Mouse (Mus musculus) urinary bladder, adult 18-20 months (tissue): ENCODE data around the gene Wars2.
A peak's percentile ranks its signal among the peaks of the same experiment; 100 is the strongest.

Experiments used
- DNase-seq, 2 experiments: peaks; one replicate each; pipeline ENCODE4 v3.0.0; 2022; ENCODE audit warnings: low spot score in 2 of 2, mixed read lengths in 2 of 2

The Wars2 gene

GRCm38 (mm10) chr3:99140940-99141854 lies at the start of gene Wars2:
Gene Wars2 (plus strand): TSS chr3:99141068.
- DNase-seq: peak; percentile 89 to 92

GRCm38 (mm10) chr3:99096816-99097215 lies 44.1 kb upstream of the Wars2 start:
- DNase-seq: no peak

- no peak for DNase-seq
Measured at GRCm38 (mm10) chr3:99110353-99111213, 30.3 kb upstream of the Wars2 start.

GRCm38 (mm10) chr3:99111214-99111608 lies 29.7 kb upstream of the Wars2 start:
- no peak for DNase-seq

- DNase-seq: no peak
Measured at GRCm38 (mm10) chr3:99113266-99113837, 27.5 kb upstream of the Wars2 start.

- no peak for DNase-seq
Measured at GRCm38 (mm10) chr3:99120942-99121341, 19.9 kb upstream of the Wars2 start.

- no peak for DNase-seq
Measured at GRCm38 (mm10) chr3:99130521-99130920, 10.3 kb upstream of the Wars2 start.

- no peak for DNase-seq
Measured at GRCm38 (mm10) chr3:99131973-99132372, 8.9 kb upstream of the Wars2 start.

GRCm38 (mm10) chr3:99133913-99134312 lies 7.0 kb upstream of the Wars2 start:
- DNase-seq: no peak

GRCm38 (mm10) chr3:99147886-99148285 lies 7.0 kb downstream of the Wars2 start:
- DNase-seq: no peak

- no peak for DNase-seq
Measured at GRCm38 (mm10) chr3:99149035-99149434, 8.2 kb downstream of the Wars2 start.

- no peak for DNase-seq
Measured at GRCm38 (mm10) chr3:99156286-99156685, 15.4 kb downstream of the Wars2 start.

- DNase-seq: no peak
Measured at GRCm38 (mm10) chr3:99156987-99157386, 16.1 kb downstream of the Wars2 start.

GRCm38 (mm10) chr3:99157451-99158015 lies 16.7 kb downstream of the Wars2 start:
- no peak for DNase-seq

- DNase-seq: no peak
Measured at GRCm38 (mm10) chr3:99160016-99160415, 19.1 kb downstream of the Wars2 start.

GRCm38 (mm10) chr3:99162191-99162590 lies 21.3 kb downstream of the Wars2 start:
- no peak for DNase-seq

GRCm38 (mm10) chr3:99167734-99168133 lies 26.9 kb downstream of the Wars2 start:
- no peak for DNase-seq

GRCm38 (mm10) chr3:99173178-99173577 lies 32.3 kb downstream of the Wars2 start:
- no peak for DNase-seq

- no peak for DNase-seq
Measured at GRCm38 (mm10) chr3:99174658-99175304, 33.9 kb downstream of the Wars2 start.

- no peak for DNase-seq
Measured at GRCm38 (mm10) chr3:99183355-99184016, 42.6 kb downstream of the Wars2 start.

GRCm38 (mm10) chr3:99184373-99184772 lies 43.5 kb downstream of the Wars2 start:
- no peak for DNase-seq
